Mouse (Mus musculus) erythroblast, embryonic 14.5 days (primary cell): ENCODE measurements around the gene Atp2a1.

ENCODE experiments used
- GATA1 ChIP-seq: IDR thresholded peaks from 2 replicates; pipeline ENCODE4 v1.6.1; 2012; ENCODE audit warnings: low read length, inconsistent platforms, mixed read lengths
- TAL1 ChIP-seq: IDR thresholded peaks from 3 replicates; pipeline ENCODE4 v1.6.1; 2012; ENCODE audit warnings: low read length, inconsistent platforms, mixed read lengths

- TF ChIP-seq GATA1, result no peak
- no peak for TF ChIP-seq TAL1
These were observed 1.9 kb upstream of the Atp2a1 start for GRCm38 (mm10) chr7:126464836-126465235.
